Mouse (Mus musculus) embryo, embryonic 11.5 days (tissue): ENCODE measurements around the gene Megf8.

Experiments used
- DNase-seq: peaks from one replicate; pipeline ENCODE4 v3.0.0-alpha.2; 2012; ENCODE audit warnings: low read depth, low spot score

Gene Megf8

GRCm38 (mm10) chr7:25279076-25279860 is 37.7 kb upstream of the Megf8 start:
- DNase-seq, result peak; percentile 76

- DNase-seq, result no peak
Observed at GRCm38 (mm10) chr7:25279861-25280791, 36.8 kb upstream of the Megf8 start.

- no peak for DNase-seq
Observed at GRCm38 (mm10) chr7:25281166-25281733, 35.7 kb upstream of the Megf8 start.

- peak; percentile 97 for DNase-seq
Observed at GRCm38 (mm10) chr7:25281734-25282601, 35.0 kb upstream of the Megf8 start.

GRCm38 (mm10) chr7:25282731-25283211 is 34.2 kb upstream of the Megf8 start:
- DNase-seq, result no peak

GRCm38 (mm10) chr7:25283637-25284036 is 33.3 kb upstream of the Megf8 start:
- no peak for DNase-seq

GRCm38 (mm10) chr7:25284171-25284570 is 32.8 kb upstream of the Megf8 start:
- no peak for DNase-seq

- no peak for DNase-seq
Observed at GRCm38 (mm10) chr7:25284766-25285165, 32.2 kb upstream of the Megf8 start.

GRCm38 (mm10) chr7:25285511-25286238 is 31.3 kb upstream of the Megf8 start:
- no peak for DNase-seq

GRCm38 (mm10) chr7:25286989-25287388 is 30.0 kb upstream of the Megf8 start:
- DNase-seq, result no peak

GRCm38 (mm10) chr7:25288011-25288410 is 29.0 kb upstream of the Megf8 start:
- no peak for DNase-seq

GRCm38 (mm10) chr7:25288721-25289120 is 28.2 kb upstream of the Megf8 start:
- DNase-seq, result no peak

- no peak for DNase-seq
Observed at GRCm38 (mm10) chr7:25289925-25290324, 27.0 kb upstream of the Megf8 start.

GRCm38 (mm10) chr7:25290463-25290862 is 26.5 kb upstream of the Megf8 start:
- DNase-seq, result no peak

GRCm38 (mm10) chr7:25290911-25291310 is 26.1 kb upstream of the Megf8 start:
- no peak for DNase-seq

GRCm38 (mm10) chr7:25292107-25292506 is 24.9 kb upstream of the Megf8 start:
- DNase-seq, result no peak

- no peak for DNase-seq
Observed at GRCm38 (mm10) chr7:25293191-25293739, 23.7 kb upstream of the Megf8 start.

GRCm38 (mm10) chr7:25294495-25294894 is 22.5 kb upstream of the Megf8 start:
- DNase-seq, result no peak

- DNase-seq, result no peak
Observed at GRCm38 (mm10) chr7:25294960-25295722, 21.8 kb upstream of the Megf8 start.
